Mouse (Mus musculus) thymus, adult 2 months (tissue): ENCODE measurements around the gene Xpnpep3.

Experiments used
- CTCF ChIP-seq: fragments of 200-500 bp; IDR thresholded peaks from 2 replicates; pipeline ENCODE4 v1.5.1; 2012; ENCODE audit warnings: mild to moderate bottlenecking, control low read depth, low read length, moderate library complexity, borderline replicate concordance; ENCODE audit not compliant: control insufficient read depth, poor library complexity, insufficient read depth; ENCODE audit errors: extremely low read depth
- POLR2A ChIP-seq: fragments of 200-500 bp; IDR thresholded peaks from 2 replicates; pipeline ENCODE4 v1.6.1; 2012; ENCODE audit warnings: mild to moderate bottlenecking, low read length, control low read depth, moderate library complexity; ENCODE audit not compliant: control insufficient read depth, poor library complexity, insufficient read depth; ENCODE audit errors: extremely low read depth

DNA sequence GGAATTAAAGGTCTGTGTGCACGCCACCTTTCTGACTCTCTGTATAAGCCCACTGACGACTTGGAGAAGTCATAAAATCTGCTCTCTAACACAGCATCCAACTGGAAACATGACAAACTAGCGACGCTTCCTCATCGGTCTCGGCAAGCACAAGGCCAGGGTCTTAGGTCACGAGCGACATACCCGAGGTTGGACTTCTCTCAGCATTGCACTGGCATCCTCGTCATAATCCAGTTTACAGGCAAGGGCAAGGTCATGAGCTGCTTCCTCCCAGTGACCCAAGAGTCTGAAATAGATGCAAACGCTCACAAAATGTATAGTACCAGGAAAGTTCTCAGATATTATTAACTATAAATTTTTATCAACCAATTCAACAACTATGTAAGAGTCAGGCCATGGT, 25.3 kb upstream of the Xpnpep3 start:
- TF ChIP-seq CTCF = no peak
- no peak for TF ChIP-seq POLR2A
